Mouse (Mus musculus) ES-Bruce4 (cell line): Measurements from ENCODE around the gene 1700022I11Rik.

Experiments
- CTCF ChIP-seq: IDR thresholded peaks from one replicate; pipeline ENCODE4 v1.8.1; 2011; ENCODE audit warnings: low read depth, low read length
- EP300 ChIP-seq: IDR thresholded peaks from 2 replicates; pipeline ENCODE4 v1.6.1; 2011; ENCODE audit warnings: low read depth, low read length; ENCODE audit not compliant: insufficient read depth
- POLR2A ChIP-seq: IDR thresholded peaks from one replicate; pipeline ENCODE4 v1.8.1; 2011; ENCODE audit warnings: low read length; ENCODE audit not compliant: insufficient read depth

DNA sequence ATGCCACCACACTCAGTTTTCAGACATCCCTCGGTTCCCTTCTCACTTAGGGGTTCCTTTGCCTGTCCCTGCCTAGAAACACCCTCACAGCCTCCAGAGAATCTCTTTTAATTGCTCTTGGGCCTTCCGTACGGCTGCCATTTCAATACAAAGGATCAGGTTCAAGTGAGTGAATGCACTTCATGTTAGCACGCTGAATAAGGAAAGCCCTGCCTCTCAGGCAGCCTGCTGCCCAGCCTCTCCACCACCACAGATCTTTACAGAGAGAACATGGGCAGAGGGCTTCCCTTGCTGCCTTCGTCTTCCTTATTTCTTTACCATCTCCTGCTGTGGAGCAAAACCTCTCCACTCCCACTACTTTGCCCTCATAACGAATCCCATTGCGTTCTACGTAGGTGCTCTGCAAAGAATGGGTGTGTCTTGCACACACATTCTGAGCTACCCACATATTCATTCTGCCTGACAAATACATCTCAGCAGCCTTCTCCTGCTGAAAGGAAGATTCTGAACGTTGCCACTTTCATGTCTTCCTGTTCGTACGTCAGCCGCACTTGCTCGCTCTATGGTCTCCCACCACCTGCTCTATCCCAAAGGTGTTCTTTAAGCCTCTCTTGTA, 45.2 kb upstream of the 1700022I11Rik start:
- TF ChIP-seq CTCF, result no peak
- TF ChIP-seq POLR2A, result no peak
- no peak for TF ChIP-seq EP300
